Mouse (Mus musculus) kidney, postnatal 36 days (tissue): ENCODE results near the gene Lrch1.

ENCODE experiments used
- DNase-seq, 2 experiments: peaks; one replicate each; pipeline ENCODE4 v3.0.0; 2021 to 2022; ENCODE audit warnings: mixed read lengths in 2 of 2

Lrch1 gene

GRCm38 (mm10) chr14:74847311-74848133, 100.2 kb downstream of the Lrch1 start:
- peak; percentile 42 to 49 for DNase-seq

DNA sequence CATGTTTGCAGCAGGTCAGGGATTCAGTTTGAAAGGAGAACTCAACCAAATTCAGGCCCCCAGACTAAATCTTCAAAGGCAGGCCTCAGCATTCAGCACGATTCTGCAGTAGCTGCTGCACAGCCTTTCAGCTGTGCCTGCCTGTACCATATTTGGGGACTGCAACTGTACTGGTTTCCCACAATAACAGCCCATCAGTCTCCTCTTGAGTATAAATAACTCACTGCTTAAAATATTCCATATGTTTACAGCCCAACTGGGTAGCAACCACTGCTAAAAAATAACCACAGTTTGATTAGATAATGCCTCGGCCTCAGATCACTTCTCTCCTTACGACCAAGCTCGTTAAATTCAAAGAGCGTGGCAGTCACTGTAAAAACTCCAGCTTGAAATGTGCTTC, 101.0 kb downstream of the Lrch1 start:
- no peak for DNase-seq

DNA sequence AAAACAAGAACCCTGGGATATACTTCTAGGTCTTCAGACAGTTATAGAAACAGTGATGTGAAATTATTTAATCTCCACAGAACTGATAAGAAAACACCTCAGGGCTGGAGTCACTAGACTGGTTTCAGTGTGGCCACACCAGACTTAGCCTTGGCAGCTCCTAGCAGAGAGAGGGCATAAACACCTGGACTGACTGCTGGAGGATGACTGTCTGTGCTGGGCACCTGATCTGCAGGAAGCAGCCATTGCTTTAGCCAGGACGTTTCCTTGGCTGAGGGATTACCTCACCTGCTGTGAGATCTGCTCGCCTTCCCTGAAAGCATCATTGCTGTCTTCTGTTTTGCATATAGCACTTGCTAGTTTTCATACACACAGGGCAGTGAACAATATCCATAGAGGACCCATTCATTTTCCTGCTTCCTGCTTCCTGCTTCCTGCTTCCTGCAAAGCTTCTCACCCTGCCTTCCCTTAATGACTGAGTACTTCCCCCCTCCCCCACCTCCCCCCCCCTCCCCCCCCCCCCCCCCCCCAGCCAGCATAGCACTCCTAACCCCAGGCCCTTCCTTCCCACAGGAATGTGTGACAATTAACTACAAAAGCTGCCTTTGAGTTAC, 101.9 kb downstream of the Lrch1 start:
- no peak for DNase-seq

DNA sequence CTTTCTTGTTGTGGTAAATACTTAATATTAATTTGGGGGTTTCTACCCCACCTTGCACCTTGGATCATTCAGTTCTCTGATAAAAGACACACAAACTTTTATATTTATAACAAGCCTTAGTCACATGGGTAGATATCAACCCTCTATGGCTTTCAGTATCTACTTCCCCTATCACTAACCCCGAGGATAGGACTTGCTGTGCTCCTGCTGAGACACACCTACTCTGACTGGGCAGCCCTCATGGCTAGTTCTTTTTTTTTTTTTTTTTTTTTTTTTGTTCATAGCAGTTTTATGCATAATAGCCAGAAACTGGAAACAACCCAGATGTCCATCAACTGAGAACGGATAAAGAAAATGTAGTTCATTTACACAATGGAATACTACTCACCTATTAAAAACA, 106.0 kb downstream of the Lrch1 start:
- no peak for DNase-seq

GRCm38 (mm10) chr14:74841297-74841696, 106.4 kb downstream of the Lrch1 start:
- no peak for DNase-seq

DNA sequence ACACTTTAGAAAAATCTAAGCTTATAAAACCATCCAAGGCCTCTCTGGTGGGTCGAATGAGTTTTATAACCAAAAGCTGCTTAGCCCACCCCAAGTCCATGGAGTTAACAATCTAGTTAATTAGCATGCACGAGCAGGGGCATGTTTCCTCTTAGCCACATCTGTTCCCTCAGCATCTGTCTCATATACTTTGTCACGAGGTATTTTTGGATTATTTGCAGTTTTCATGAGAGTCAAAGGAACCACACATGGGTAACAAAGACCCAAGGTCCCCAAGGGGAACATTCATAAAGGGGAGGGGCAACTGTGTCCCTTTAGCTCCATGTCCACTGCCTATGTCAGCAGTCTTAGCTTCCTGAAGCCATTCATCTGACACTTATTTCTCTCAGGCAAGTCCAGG, 106.9 kb downstream of the Lrch1 start:
- no peak for DNase-seq

DNA sequence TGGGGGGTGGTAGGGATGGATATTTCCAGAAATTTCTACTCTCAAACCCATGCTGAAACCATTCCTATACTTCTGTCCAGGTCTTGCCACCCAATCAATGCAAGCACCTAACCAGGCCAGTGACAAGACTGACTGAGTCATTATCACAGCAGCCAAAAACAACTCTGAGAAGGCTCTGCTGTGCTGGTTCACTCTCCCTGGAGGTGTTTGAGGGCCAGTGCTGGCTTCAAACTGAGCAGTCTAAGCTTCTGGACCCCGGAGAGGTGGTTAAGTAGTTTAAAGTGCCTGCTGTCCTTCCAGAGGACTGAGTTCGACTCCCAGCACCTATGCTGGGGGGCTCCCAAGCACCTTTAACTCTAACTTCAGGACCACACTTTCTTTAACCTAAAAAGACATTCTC, 107.3 kb downstream of the Lrch1 start:
- no peak for DNase-seq

- DNase-seq = no peak
Observed at GRCm38 (mm10) chr14:74838816-74839215, 108.9 kb downstream of the Lrch1 start.

- peak in 1 of 2 experiments; percentile 20 for DNase-seq
Observed at GRCm38 (mm10) chr14:74835010-74835409, 112.7 kb downstream of the Lrch1 start.

GRCm38 (mm10) chr14:74834215-74834614, 113.5 kb downstream of the Lrch1 start:
- no peak for DNase-seq

DNA sequence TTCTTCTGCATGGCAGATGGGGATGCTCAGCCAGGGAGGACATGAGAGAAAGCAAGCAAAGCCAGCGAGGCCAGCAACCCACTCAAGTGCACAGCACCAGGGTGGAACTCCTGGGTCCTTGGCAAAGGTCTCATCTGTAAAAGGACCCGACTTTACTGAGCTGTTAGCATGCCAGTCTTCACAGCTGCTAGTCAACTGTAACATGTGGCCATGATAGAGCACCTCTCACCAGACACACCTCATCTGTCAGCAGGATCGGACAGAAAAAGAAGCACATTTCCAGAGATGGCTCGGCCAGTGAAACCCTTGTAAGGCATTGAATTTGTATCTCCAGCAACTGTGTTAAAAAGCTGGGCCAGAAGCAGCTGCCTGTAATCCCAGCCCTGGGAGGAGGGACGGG, 116.0 kb downstream of the Lrch1 start:
- DNase-seq = no peak

- DNase-seq = no peak
Observed at GRCm38 (mm10) chr14:74831050-74831449, 116.6 kb downstream of the Lrch1 start.

DNA sequence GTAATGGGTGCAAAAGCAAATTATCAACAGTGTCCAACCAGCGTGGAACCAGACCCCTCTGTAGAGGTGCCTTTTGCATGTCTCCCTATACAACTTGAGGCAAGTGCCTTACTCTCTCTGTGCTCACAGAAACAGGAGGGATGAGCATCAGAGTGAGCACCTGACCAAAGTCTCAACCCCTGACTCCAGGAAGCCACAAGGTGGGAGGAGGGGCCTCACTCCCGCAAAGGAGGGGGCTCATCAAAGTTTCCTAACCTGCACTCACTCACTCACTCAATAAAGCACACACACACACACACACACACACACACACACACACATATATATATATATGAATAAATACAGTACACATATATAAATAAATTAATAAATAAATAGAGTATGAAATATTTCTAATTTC, 117.1 kb downstream of the Lrch1 start:
- no peak for DNase-seq

DNA sequence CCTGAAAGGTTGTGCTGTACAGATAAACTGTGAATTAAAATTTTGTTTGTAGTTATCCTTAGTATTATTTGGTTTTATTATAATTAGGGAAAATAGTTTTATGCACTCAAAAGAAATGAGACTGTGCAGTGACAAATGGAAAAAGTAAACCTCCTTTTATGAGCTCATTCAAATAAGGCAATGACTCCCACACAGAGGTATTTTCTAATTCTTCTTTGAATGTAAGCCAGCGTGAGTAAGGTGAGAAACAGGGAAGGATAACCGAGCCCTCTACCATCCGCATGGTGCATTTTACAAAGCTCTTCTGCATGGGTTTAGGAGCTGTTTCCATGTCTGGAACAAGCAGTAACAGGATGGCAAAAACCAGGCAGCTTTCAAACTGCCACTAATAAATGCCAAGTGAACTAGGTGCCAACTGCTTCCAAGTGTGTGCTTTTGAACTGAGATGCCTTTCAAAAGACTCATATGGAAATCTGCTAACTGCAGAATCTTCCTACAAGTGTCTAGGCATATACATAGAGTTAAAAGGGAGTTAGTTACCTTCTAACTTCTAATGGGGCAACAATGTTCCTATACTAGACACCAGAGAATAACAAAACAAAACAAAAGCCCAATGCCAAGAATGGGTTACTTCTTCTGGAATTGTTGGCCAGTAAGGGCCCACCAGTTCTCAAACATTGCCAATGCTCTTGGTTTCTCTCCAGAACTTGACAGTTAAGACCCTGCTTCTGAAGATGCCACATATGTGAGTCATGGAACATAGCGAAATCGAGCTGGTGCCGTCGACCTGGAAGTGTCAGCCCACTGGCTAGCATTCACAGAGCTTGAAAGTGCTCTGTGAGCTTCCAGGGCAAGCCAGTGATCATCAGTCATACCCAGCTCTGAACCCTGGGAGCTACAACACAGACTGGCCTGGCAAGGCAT, 124.7 kb downstream of the Lrch1 start:
- DNase-seq = no peak

DNA sequence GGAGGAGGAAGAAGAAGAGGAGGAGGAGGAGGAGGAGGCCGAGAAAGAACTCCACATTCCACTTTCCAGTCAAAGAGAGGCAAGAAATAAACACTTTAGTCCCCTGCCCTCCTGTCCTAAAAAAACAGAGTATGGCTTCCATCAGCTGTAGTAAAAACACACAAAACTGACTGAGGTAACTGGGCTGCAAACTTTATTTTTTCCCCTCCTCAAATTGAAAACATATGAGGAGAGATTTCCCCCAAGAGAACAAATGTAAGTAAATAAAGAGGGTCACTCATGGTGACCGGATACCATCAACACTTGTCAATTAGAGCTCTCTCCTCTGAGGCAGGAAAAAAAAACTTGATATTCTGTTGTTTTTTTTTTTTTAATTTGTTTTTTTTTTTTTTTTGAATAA, 125.6 kb downstream of the Lrch1 start:
- DNase-seq = no peak

- DNase-seq = no peak
Observed at GRCm38 (mm10) chr14:74820180-74820813, 127.4 kb downstream of the Lrch1 start.

DNA sequence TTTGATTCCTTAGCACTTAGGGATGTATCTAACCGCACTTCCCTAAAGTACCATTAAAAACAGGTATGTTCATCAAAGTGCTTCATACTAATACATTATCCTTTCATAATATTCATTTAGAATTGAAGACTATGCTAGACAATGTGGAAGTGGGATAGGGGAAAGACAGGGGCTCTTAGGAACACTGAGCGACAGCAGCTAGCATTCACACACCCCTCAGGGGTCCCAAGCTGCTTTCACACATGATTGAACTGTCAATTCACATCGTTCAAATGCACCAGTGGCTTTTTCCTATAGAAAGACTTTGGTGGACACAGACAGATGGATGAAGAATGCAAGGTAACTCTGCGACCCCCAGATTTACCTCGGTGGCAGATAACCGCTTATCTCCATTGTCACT, 131.0 kb downstream of the Lrch1 start:
- no peak for DNase-seq

DNA sequence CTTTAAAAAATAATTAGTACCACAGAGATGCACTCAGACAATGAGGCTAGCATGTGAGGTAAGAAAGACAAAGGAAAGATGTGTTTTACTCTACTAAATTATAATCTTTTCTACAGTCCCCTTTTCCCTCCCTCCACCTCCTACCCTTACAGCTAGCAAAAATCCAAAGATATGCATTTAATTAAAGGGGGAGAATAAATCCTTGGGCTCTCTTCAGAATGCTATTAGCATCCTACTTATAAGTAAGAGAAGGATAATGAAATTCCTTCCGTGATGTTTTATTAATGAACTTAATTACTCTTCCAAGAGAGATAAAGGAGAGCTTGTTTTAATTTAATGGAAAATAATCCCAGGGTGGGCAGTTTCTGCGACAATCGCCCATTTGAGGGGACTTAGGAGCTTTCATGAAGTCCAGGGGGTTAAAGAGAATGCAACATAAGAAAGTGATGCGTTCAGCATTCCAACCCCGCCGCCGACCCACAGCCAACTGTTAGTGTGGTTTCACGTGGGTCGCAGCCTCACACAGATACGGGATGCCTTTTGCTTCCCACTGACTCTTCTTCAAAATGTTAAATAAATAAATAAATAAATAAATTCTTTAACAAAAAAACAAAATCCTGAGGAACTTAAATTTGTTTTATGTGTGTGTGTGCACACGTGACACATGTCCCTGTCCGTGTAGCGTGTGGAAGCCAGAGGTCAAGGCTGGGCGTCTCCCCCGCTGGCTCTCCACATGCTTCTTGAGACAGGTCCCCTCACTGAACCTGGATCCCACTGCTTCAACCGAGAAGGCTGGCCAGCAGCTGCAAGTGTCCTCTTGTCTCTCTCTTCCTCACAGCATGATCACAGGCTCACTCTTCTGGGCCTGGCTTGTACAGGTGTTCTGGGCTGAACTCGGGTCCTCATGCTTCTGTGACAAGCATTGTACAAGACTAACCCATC, 132.6 kb downstream of the Lrch1 start:
- DNase-seq = no peak

DNA sequence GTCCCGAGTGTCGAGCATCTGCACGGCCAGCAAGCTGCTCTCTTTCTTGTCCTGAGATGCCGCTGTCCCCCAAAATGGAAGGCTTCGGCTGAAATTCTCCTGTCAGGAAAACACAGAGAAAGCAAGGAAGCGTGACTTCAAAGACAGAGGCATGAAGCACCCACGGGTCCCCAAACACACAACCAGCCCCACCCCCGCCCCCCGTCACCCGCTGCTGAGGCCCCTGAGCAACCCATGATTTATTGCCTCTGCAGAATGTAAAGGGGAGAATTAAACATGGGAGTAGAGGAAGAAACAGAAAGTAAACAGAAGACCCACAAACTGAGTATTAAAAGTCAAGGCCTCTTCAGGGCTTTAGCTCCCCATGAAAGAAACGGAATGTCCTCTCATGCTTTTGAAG, 136.1 kb downstream of the Lrch1 start:
- no peak for DNase-seq

DNA sequence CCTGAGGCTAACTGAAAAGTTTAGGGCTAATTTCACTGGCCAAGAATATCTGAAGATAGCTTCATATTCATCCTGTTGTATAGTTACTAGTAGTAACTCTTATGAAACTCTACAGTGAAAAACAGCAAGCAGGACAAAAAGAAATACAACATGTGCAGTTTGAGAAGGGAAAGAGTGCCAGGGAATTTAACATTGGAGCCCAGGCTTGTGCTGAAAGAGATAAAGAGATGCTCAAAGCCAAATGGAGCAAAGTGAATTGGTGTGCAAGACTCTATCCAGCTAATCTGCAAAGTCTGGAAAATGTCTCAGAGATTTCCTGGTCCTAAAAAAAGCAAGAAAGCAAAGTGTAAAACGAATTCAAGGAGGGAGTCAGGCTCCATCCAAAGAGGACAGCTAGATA, 145.7 kb downstream of the Lrch1 start:
- no peak for DNase-seq

DNA sequence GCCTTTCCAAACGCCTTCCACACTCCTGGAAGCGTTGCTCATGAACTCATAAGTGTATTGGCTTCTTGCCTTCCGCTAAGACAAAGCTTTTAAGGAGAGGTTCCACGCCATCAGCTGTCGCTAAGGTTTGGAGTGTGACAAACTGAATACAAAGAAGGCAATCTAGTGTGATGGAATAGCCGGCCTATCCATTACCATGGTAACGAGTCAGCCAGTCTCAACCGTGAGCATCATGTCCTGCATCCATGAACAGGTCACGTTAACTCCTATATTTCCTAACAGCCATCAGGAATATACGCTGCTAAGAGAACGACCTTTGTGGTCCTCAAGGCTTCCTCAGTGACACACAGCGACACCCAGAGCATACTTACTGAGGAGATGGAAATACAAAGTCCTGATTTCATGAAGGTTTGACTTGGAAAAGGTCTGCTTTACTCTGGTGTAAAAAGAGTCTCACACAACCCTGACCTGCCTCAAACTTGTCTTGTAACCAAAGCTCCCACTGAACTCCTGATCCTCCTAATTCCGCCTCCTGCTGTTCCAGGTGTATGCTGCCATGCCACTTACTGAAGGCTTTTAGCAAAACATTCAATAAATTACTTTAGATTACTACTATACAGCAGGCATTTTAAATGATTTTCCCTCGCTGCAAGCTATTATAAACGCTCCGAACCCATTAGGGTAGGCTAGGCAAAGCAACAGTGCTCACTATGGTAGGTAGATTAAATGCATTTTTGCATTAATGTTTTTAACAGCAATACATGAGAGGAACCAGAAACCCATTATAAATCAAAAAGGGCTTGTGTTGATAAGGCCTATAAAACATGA, 149.4 kb downstream of the Lrch1 start:
- DNase-seq = no peak
